Mouse (Mus musculus) small intestine, adult 2 months (tissue): ENCODE data around the gene Map2k3.

Source experiments
- CTCF ChIP-seq: fragments of 200-500 bp; IDR thresholded peaks from 2 replicates; pipeline ENCODE4 v1.5.1; 2012; ENCODE audit warnings: low read depth, mild to moderate bottlenecking, control low read depth, inconsistent platforms, low read length, moderate library complexity, mixed read lengths; ENCODE audit not compliant: insufficient replicate concordance, insufficient read length; ENCODE audit errors: extremely low read depth
- POLR2A ChIP-seq: fragments of 200-500 bp; IDR thresholded peaks from 2 replicates; pipeline ENCODE4 v1.6.1; 2012; ENCODE audit warnings: low read depth, mild to moderate bottlenecking, control low read depth, inconsistent platforms, low read length, moderate library complexity

GRCm38 (mm10) chr11:60937611-60938010 lies 5.8 kb downstream of the Map2k3 start:
- TF ChIP-seq CTCF (no peak), POLR2A (no peak)
